Mouse (Mus musculus) forebrain, embryonic 16.5 days (tissue): ENCODE data around the gene 2610301B20Rik. TPM values are rescaled to one million over a fixed set of nuclear protein-coding genes. Genes with fewer than 3 reads are reported as not detected.
A peak's percentile ranks its signal among the peaks of the same experiment; 100 is the strongest.
"Not testable (repeated sequence)": the region's sequence is repeated elsewhere in the genome, so short reads cannot be mapped to it uniquely, and the experiment has no call there.

Source experiments
- ATAC-seq: fragments of 200-750 bp; cut with Nextera tagmentation; 2 replicates; pipeline ENCODE4 v1.8.0; 2017; ENCODE audit warnings: mild to moderate bottlenecking, moderate library complexity
- H3K27ac ChIP-seq: fragments of 300-500 bp; sonication (generic); 2 replicates; pipeline ENCODE4 v1.5.1; 2014; ENCODE audit warnings: low read length, control low read depth
- H3K27me3 ChIP-seq: fragments of 300-500 bp; sonication (generic); replicated peaks from 2 replicates; pipeline ENCODE4 v1.6.1; 2014; ENCODE audit warnings: low read length; ENCODE audit not compliant: control insufficient read depth, insufficient read depth
- H3K36me3 ChIP-seq: fragments of 300-500 bp; sonication (generic); 2 replicates; pipeline ENCODE4 v1.6.1; 2014; ENCODE audit not compliant: control insufficient read depth, insufficient read depth
- H3K4me1 ChIP-seq: fragments of 300-500 bp; sonication (generic); replicated peaks from 2 replicates; pipeline ENCODE4 v1.6.1; 2014; ENCODE audit warnings: low read length; ENCODE audit not compliant: control insufficient read depth, insufficient read depth
- H3K4me2 ChIP-seq: fragments of 300-500 bp; sonication (generic); 2 replicates; pipeline ENCODE4 v1.6.1; 2014; ENCODE audit warnings: mild to moderate bottlenecking, low read length, control low read depth
- H3K4me3 ChIP-seq: fragments of 300-500 bp; sonication (generic); replicated peaks from 2 replicates; pipeline ENCODE4 v1.5.1; 2014; ENCODE audit warnings: mild to moderate bottlenecking, low read length, control low read depth
- H3K9ac ChIP-seq: fragments of 300-500 bp; sonication (generic); replicated peaks from 2 replicates; pipeline ENCODE4 v1.6.1; 2014; ENCODE audit warnings: low read depth, low read length, control low read depth
- H3K9me3 ChIP-seq: fragments of 300-500 bp; sonication (generic); 2 replicates; pipeline ENCODE4 v1.6.1; 2016; ENCODE audit warnings: low read length; ENCODE audit not compliant: control insufficient read depth
- WGBS: fragments of 180-500 bp; shearing (Covaris S2); extraction: QIAGEN DNeasy Blood & Tissue Kit; methylation state at CpG from one replicate; pipeline ENCODE4 v1.1.7; 2014; 5-methylcytosine and 5-hydroxymethylcytosine counted together
- polyA plus RNA-seq: library from polyadenylated mRNA; unstranded; fragments of >200 nt; fragmentation: Nextera tagmentation; extraction: Ambion mirVana; gene quantifications from 2 replicates; pipeline ENCODE4 v1.2.1, GENCODE M21; 2015

2610301B20Rik gene
- polyA plus RNA-seq, 1 experiment from 2014 or later: 45.7 TPM

GRCm38 (mm10) chr4:10862882-10863281, 11.4 kb upstream of the 2610301B20Rik start:
- not testable (repeated sequence) for H3K27me3 ChIP-seq, H3K27ac ChIP-seq, H3K9me3 ChIP-seq, H3K4me3 ChIP-seq, H3K4me2 ChIP-seq, H3K4me1 ChIP-seq, H3K36me3 ChIP-seq, ATAC-seq, H3K9ac ChIP-seq
- 87% methylated on average over 2 of the region's 2 CpGs for WGBS

GRCm38 (mm10) chr4:10872231-10872630, 2.1 kb upstream of the 2610301B20Rik start:
- Histone ChIP-seq H3K4me2 (no peak overlapping the region), H3K36me3 (no peaks in the 10 kb centered on the region), H3K27me3 (no peaks in the 10 kb centered on the region), H3K27ac (no peak overlapping the region), H3K9me3 (no peaks in the 10 kb centered on the region), H3K9ac (no peak overlapping the region), H3K4me3 (no peak overlapping the region), H3K4me1 (peaks cover 11% of the 10 kb centered on the region)
- no peak for ATAC-seq
- WGBS: 90% methylated on average over 5 of the region's 5 CpGs

GRCm38 (mm10) chr4:10872685-10873539, 1.4 kb upstream of the 2610301B20Rik start:
- no peaks in the 10 kb centered on the region for H3K27me3 ChIP-seq
- ATAC-seq: no peak
- peak overlapping the region; percentile 28; the same call in 1 of the 2 replicates for H3K27ac ChIP-seq
- H3K4me1 ChIP-seq: peaks cover 11% of the 10 kb centered on the region
- no peaks in the 10 kb centered on the region for H3K36me3 ChIP-seq
- WGBS: 22% methylated on average over 16 of the region's 16 CpGs
- peak overlapping the region; percentile 44 for H3K9ac ChIP-seq
- H3K4me2 ChIP-seq: peak overlapping the region; percentile 74
- H3K4me3 ChIP-seq: peak overlapping the region; percentile 62
- no peaks in the 10 kb centered on the region for H3K9me3 ChIP-seq

GRCm38 (mm10) chr4:10873549-10873919, 764 bp upstream of the 2610301B20Rik start:
- 3% methylated on average over 6 of the region's 8 CpGs for WGBS
- H3K27me3 ChIP-seq: no peaks in the 10 kb centered on the region
- H3K27ac ChIP-seq: peak overlapping the region; percentile 99
- peak overlapping the region; percentile 44 for H3K9ac ChIP-seq
- H3K4me2 ChIP-seq: peak overlapping the region; percentile 74
- no peaks in the 10 kb centered on the region for H3K36me3 ChIP-seq
- H3K4me3 ChIP-seq: peak overlapping the region; percentile 62
- peak; percentile 47 for ATAC-seq
- no peaks in the 10 kb centered on the region for H3K9me3 ChIP-seq
- H3K4me1 ChIP-seq: peaks cover 11% of the 10 kb centered on the region

- 0% methylated on average over 37 of the region's 37 CpGs for WGBS
- H3K27ac ChIP-seq: peak overlapping the region; percentile 99
- no peaks in the 10 kb centered on the region for H3K36me3 ChIP-seq
- peak overlapping the region; percentile 62 for H3K4me3 ChIP-seq
- H3K4me2 ChIP-seq: peak overlapping the region; percentile 58
- H3K4me1 ChIP-seq: peaks cover 11% of the 10 kb centered on the region
- H3K9ac ChIP-seq: peak overlapping the region; percentile 88
- ATAC-seq: peak; percentile 72
- no peaks in the 10 kb centered on the region for H3K27me3 ChIP-seq
- H3K9me3 ChIP-seq: no peaks in the 10 kb centered on the region
These were observed 422 bp downstream of the 2610301B20Rik start for GRCm38 (mm10) chr4:10874718-10875121.

GRCm38 (mm10) chr4:10875407-10875806, 1.1 kb downstream of the 2610301B20Rik start:
- H3K9me3 ChIP-seq: no peaks in the 10 kb centered on the region
- H3K4me2 ChIP-seq: peak overlapping the region; percentile 58
- peak overlapping the region; percentile 99; the same call in 1 of the 2 replicates for H3K27ac ChIP-seq
- no peak for ATAC-seq
- no peaks in the 10 kb centered on the region for H3K36me3 ChIP-seq
- H3K4me3 ChIP-seq: peak overlapping the region; percentile 62
- H3K4me1 ChIP-seq: peaks cover 11% of the 10 kb centered on the region
- H3K9ac ChIP-seq: peak overlapping the region; percentile 88
- H3K27me3 ChIP-seq: no peaks in the 10 kb centered on the region

GRCm38 (mm10) chr4:10877057-10877456, 2.8 kb downstream of the 2610301B20Rik start:
- ATAC-seq: no peak
- Histone ChIP-seq H3K9ac (no peak overlapping the region), H3K27ac (no peak overlapping the region), H3K9me3 (no peaks in the 10 kb centered on the region), H3K27me3 (no peaks in the 10 kb centered on the region), H3K4me3 (no peak overlapping the region), H3K36me3 (no peaks in the 10 kb centered on the region), H3K4me2 (no peak overlapping the region), H3K4me1 (peaks cover 11% of the 10 kb centered on the region)
- whole genome bisulfite sequencing: 90% methylated on average over 1 of the region's 1 CpGs

GRCm38 (mm10) chr4:10883740-10884408, 9.6 kb downstream of the 2610301B20Rik start:
- Histone ChIP-seq H3K9ac (no peak overlapping the region), H3K36me3 (peaks cover 5% of the 10 kb centered on the region; the same call in 1 of the 2 replicates), H3K27ac (no peak overlapping the region), H3K4me2 (no peak overlapping the region), H3K4me3 (no peak overlapping the region), H3K4me1 (no peaks in the 10 kb centered on the region), H3K9me3 (no peaks in the 10 kb centered on the region), H3K27me3 (no peaks in the 10 kb centered on the region)
- ATAC-seq: no peak
- 84% methylated on average over 8 of the region's 8 CpGs for WGBS

GRCm38 (mm10) chr4:10888835-10889234, 14.5 kb downstream of the 2610301B20Rik start:
- H3K4me2 ChIP-seq: no peak overlapping the region
- 96% methylated on average over 10 of the region's 10 CpGs for WGBS
- H3K27ac ChIP-seq: no peak overlapping the region

More at GRCm38 (mm10) chr4:10888835-10889234, 14.5 kb downstream of the 2610301B20Rik start:
- Histone ChIP-seq H3K36me3 (no peaks in the 10 kb centered on the region), H3K4me1 (no peaks in the 10 kb centered on the region), H3K9ac (no peak overlapping the region), H3K27me3 (no peaks in the 10 kb centered on the region), H3K9me3 (no peaks in the 10 kb centered on the region), H3K4me3 (no peak overlapping the region)
- ATAC-seq: no peak
